Mouse (Mus musculus) heart, embryonic 13.5 days (tissue): ENCODE measurements at regions not wholly inside any gene's neighbourhood (a gene's known extent, or its start where the extent isn't known, plus 50 kb on each side); places are given as distances from the start of the nearest gene placed in this dataset.
A peak's percentile ranks its signal among the peaks of the same experiment; 100 is the strongest.

ENCODE experiments used
- ATAC-seq: fragments of 200-750 bp; cut with Nextera tagmentation; 2 replicates; pipeline ENCODE4 v1.8.0; 2017; ENCODE audit warnings: moderate TSS enrichment; ENCODE audit not compliant: insufficient number of reproducible peaks, low FRiP score, low TSS enrichment; ENCODE audit errors: extremely low read depth
- H3K27ac ChIP-seq: fragments of 300-500 bp; sonication (generic); replicated peaks from 2 replicates; pipeline ENCODE4 v1.5.1; 2015; ENCODE audit warnings: moderate library complexity, mild to moderate bottlenecking, inconsistent platforms
- H3K27me3 ChIP-seq: fragments of 300-500 bp; sonication (generic); replicated peaks from 2 replicates; pipeline ENCODE4 v1.6.1; 2015; ENCODE audit warnings: mild to moderate bottlenecking, inconsistent platforms
- H3K36me3 ChIP-seq: fragments of 300-500 bp; sonication (generic); 2 replicates; pipeline ENCODE4 v1.6.1; 2015; ENCODE audit warnings: mild to moderate bottlenecking, inconsistent platforms
- H3K4me1 ChIP-seq: fragments of 300-500 bp; sonication (generic); 2 replicates; pipeline ENCODE4 v1.6.1; 2015; ENCODE audit warnings: inconsistent platforms
- H3K4me2 ChIP-seq: fragments of 300-500 bp; sonication (generic); 2 replicates; pipeline ENCODE4 v1.6.1; 2015; ENCODE audit warnings: inconsistent platforms, mild to moderate bottlenecking, moderate library complexity
- H3K4me3 ChIP-seq: fragments of 300-500 bp; sonication (generic); 2 replicates; pipeline ENCODE4 v1.5.1; 2015; ENCODE audit warnings: moderate library complexity, mild to moderate bottlenecking, inconsistent platforms
- H3K9ac ChIP-seq: fragments of 300-500 bp; sonication (generic); 2 replicates; pipeline ENCODE4 v1.6.1; 2015; ENCODE audit warnings: inconsistent platforms, mild to moderate bottlenecking, moderate library complexity
- H3K9me3 ChIP-seq: fragments of 300-500 bp; sonication (generic); 2 replicates; pipeline ENCODE4 v1.6.1; 2016; ENCODE audit warnings: inconsistent platforms
- WGBS: fragments of 180-500 bp; shearing (Covaris S2); methylation state at CpG from one replicate; pipeline ENCODE4 v1.1.7; 2015; ENCODE audit warnings: mixed read lengths; 5-methylcytosine and 5-hydroxymethylcytosine counted together

- Histone ChIP-seq H3K27ac (no peak overlapping the region), H3K4me2 (no peak overlapping the region), H3K4me1 (no peaks in the 10 kb centered on the region), H3K9me3 (no peaks in the 10 kb centered on the region), H3K36me3 (no peaks in the 10 kb centered on the region), H3K27me3 (no peaks in the 10 kb centered on the region), H3K9ac (no peak overlapping the region), H3K4me3 (no peak overlapping the region)
- ATAC-seq = no peak
These were observed 244.9 kb upstream of the Xrcc4 start for GRCm38 (mm10) chr13:90334286-90334685.

- Histone ChIP-seq H3K36me3 (no peaks in the 10 kb centered on the region), H3K9me3 (no peaks in the 10 kb centered on the region), H3K27me3 (no peaks in the 10 kb centered on the region), H3K4me3 (no peak overlapping the region), H3K9ac (no peak overlapping the region), H3K27ac (no peak overlapping the region), H3K4me2 (no peak overlapping the region), H3K4me1 (no peaks in the 10 kb centered on the region)
- ATAC-seq = no peak
- 82% methylated on average over 3 of the region's 3 CpGs for WGBS
These were observed 235.8 kb upstream of the Xrcc4 start for GRCm38 (mm10) chr13:90325226-90325625.

DNA sequence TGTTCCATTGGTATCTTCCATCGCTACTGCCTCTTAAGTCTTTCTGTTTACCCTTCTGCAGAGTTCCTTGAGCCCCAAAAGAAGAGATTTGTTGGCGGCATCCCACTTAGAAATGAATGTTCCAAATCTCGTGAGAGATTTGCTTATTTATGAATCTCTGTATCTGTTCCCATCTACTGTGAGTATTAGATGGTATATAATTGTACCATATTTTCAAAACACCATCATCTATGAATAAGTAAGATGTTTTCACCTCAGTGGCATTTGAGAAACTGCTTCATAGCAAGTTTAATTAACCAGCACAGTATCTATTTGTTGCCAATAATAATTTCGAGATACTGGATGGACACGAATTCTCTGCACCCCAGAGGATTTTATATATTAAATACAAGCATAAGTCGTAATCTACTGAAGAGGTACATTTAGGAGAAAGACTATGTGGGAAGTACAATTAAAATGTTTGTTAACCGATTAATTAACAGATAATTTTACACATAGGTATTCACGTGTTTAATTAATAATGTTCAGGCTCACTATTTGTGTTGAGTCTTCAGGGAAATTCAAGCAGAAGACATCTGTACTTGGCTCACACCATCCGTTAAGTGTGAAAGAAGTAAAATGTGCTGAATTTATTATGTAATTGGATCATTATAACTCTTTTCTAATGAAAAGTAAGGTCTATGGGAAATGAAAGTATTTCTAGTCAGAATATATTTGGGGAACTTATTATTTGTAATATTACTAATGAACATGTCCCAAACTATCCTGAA is 224.0 kb upstream of the Xrcc4 start:
- H3K9me3 ChIP-seq = no peaks in the 10 kb centered on the region; the same call in 1 of the 2 replicates
- no peak for ATAC-seq
- WGBS = 82% methylated on average over 9 of the region's 9 CpGs
- no peak overlapping the region for H3K27ac ChIP-seq
- H3K4me3 ChIP-seq = no peak overlapping the region
- no peaks in the 10 kb centered on the region for H3K36me3 ChIP-seq
- no peak overlapping the region for H3K9ac ChIP-seq
- H3K27me3 ChIP-seq = no peaks in the 10 kb centered on the region
- no peaks in the 10 kb centered on the region for H3K4me1 ChIP-seq
- H3K4me2 ChIP-seq = no peak overlapping the region

GRCm38 (mm10) chr13:90310482-90310881 is 221.1 kb upstream of the Xrcc4 start:
- Histone ChIP-seq H3K9me3 (no peaks in the 10 kb centered on the region; the same call in 1 of the 2 replicates), H3K27me3 (no peaks in the 10 kb centered on the region), H3K36me3 (no peaks in the 10 kb centered on the region), H3K9ac (no peak overlapping the region), H3K4me1 (no peaks in the 10 kb centered on the region), H3K27ac (no peak overlapping the region), H3K4me2 (no peak overlapping the region), H3K4me3 (no peak overlapping the region)
- no peak for ATAC-seq

DNA sequence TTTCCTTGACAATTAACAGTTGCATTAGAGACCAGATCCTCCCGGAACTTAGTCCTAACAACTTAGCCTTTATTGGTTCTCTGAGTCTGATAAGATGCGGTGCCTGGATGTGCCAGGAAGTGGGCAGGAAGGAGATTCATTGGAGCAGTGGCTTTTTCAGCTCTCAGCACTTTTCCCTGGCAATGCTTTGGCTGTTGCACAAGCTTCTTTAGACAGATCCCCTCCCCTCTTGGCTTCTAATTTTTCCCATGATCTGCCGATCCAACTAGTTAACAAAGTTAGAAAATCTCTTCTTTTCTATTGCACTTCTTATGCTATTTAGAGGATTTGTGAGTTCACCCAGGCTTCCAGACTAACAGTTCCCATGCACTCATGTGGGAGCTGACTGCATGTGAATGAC is 211.1 kb upstream of the Xrcc4 start:
- no peaks in the 10 kb centered on the region for H3K36me3 ChIP-seq
- H3K27ac ChIP-seq = no peak overlapping the region
- no peak overlapping the region for H3K4me3 ChIP-seq
- H3K4me2 ChIP-seq = no peak overlapping the region
- no peak for ATAC-seq
- WGBS = 65% methylated on average over 3 of the region's 3 CpGs
- no peaks in the 10 kb centered on the region for H3K4me1 ChIP-seq
- no peaks in the 10 kb centered on the region for H3K9me3 ChIP-seq
- H3K27me3 ChIP-seq = no peaks in the 10 kb centered on the region
- no peak overlapping the region for H3K9ac ChIP-seq

GRCm38 (mm10) chr13:90294648-90295007 is 205.2 kb upstream of the Xrcc4 start:
- Histone ChIP-seq H3K27me3 (no peaks in the 10 kb centered on the region), H3K4me3 (no peak overlapping the region), H3K4me1 (no peaks in the 10 kb centered on the region), H3K27ac (no peak overlapping the region), H3K36me3 (no peaks in the 10 kb centered on the region), H3K9ac (no peak overlapping the region), H3K9me3 (no peaks in the 10 kb centered on the region), H3K4me2 (no peak overlapping the region)
- WGBS = 79% methylated on average over 5 of the region's 5 CpGs
- ATAC-seq = no peak

DNA sequence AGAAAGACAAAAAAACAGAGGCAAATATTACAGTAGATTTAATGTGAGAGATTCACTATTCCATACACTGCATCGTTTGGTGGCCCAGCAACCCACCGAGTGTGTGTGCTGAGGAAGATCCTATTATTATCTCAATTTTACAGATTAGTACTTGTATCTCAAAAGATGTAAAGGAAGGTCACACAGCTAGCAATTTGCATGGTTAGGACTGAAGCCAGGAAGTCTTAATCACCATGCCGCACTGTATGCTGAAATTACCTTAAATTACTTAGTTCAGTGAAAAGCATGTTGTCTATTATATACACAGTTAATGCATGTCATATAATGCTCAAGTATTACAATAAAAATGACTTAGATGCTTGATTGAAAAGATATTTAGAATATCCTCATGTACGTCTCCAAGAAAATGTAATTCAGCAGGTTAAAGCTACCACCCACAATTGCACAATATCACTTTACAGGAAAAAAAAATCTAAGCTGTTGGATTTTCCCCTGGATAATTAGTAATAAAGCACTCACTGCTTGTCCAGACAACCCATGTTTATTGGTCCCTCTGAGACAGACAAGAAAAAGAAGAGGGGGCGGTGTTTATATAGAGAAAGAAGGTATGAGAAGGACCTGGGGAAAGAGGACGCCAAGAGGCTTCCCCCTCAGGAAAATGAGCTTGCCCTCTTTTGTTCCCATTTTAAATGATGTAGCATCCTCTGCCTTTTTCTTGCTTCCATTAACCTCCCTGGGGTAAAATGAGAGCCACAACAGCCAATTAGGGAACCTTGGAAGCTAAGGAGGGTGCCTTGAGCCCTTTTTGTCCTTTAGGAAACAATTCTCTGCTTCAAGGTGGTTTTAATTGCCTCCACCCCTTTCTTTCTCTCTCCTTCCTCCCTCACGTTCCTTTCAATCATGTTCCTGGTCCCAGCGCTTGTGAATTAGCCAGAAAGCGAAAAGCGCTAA is 204.6 kb upstream of the Xrcc4 start:
- Histone ChIP-seq H3K27ac (no peak overlapping the region), H3K27me3 (no peaks in the 10 kb centered on the region), H3K4me3 (no peak overlapping the region), H3K4me1 (no peaks in the 10 kb centered on the region), H3K9me3 (no peaks in the 10 kb centered on the region), H3K36me3 (no peaks in the 10 kb centered on the region), H3K9ac (no peak overlapping the region), H3K4me2 (no peak overlapping the region)
- no peak for ATAC-seq
- WGBS = 68% methylated on average over 10 of the region's 10 CpGs

DNA sequence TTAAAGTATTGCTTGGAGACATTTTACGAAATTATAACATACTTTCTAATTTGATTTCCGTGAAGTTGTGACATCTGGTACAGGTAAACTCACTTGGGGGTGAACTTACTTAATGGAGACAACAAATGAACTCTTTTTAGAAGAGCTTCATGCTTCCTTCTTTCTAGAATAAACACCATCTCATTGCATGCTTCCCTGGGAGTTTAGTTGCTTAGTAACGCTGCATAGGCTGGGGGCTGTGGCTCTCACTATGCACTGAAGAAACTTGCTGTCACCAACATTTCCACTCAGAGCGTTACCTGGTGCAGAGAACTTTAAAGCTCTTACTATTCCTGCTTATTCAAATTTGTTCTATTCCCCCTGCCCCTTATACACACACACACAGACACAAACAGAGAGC is 203.5 kb upstream of the Xrcc4 start:
- no peaks in the 10 kb centered on the region for H3K9me3 ChIP-seq
- no peaks in the 10 kb centered on the region for H3K27me3 ChIP-seq
- WGBS = 64% methylated on average over 4 of the region's 4 CpGs
- H3K4me3 ChIP-seq = no peak overlapping the region
- H3K4me1 ChIP-seq = no peaks in the 10 kb centered on the region
- no peak for ATAC-seq
- H3K27ac ChIP-seq = no peak overlapping the region
- no peak overlapping the region for H3K4me2 ChIP-seq
- no peaks in the 10 kb centered on the region for H3K36me3 ChIP-seq
- H3K9ac ChIP-seq = no peak overlapping the region

DNA sequence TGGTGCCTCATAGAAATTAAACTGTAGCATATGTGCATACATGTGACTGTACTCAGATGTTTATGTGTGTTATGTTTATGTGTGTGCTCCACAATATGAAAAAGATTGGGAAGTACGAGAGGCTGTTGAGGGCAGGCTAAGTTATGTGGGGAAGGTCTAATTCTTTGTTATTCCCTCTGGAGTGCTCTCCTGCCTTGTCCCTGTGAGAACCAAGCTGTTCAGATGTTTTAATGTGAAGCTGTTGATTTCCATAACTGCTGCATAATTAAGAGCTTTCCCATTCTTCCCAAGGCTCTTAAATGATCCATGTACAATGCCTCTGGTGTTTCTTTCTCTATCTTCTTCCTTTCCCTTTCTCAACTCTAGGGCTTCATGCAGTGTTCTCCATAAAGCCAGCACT is 202.7 kb upstream of the Xrcc4 start:
- Histone ChIP-seq H3K27me3 (no peaks in the 10 kb centered on the region), H3K4me2 (no peak overlapping the region), H3K27ac (no peak overlapping the region), H3K4me3 (no peak overlapping the region), H3K9me3 (no peaks in the 10 kb centered on the region), H3K4me1 (no peaks in the 10 kb centered on the region), H3K36me3 (no peaks in the 10 kb centered on the region), H3K9ac (no peak overlapping the region)
- no peak for ATAC-seq
- WGBS = 82% methylated on average over 1 of the region's 1 CpGs

GRCm38 (mm10) chr13:90280976-90281375 is 191.6 kb upstream of the Xrcc4 start:
- Histone ChIP-seq H3K9ac (no peak overlapping the region), H3K27ac (no peak overlapping the region), H3K9me3 (peaks cover 5% of the 10 kb centered on the region; the same call in 1 of the 2 replicates), H3K36me3 (no peaks in the 10 kb centered on the region), H3K4me3 (no peak overlapping the region), H3K4me2 (no peak overlapping the region), H3K4me1 (peaks cover 14% of the 10 kb centered on the region), H3K27me3 (no peaks in the 10 kb centered on the region)
- no peak for ATAC-seq

- 47% methylated on average over 3 of the region's 3 CpGs for whole genome bisulfite sequencing
- no peak overlapping the region for H3K4me2 ChIP-seq
- H3K27ac ChIP-seq = peak overlapping the region; percentile 84
- no peak overlapping the region for H3K4me3 ChIP-seq
- H3K27me3 ChIP-seq = no peaks in the 10 kb centered on the region
- H3K4me1 ChIP-seq = peaks cover 14% of the 10 kb centered on the region
- no peaks in the 10 kb centered on the region for H3K36me3 ChIP-seq
- H3K9me3 ChIP-seq = no peaks in the 10 kb centered on the region
- no peak overlapping the region for H3K9ac ChIP-seq
- no peak for ATAC-seq
These were observed 190.5 kb upstream of the Xrcc4 start for GRCm38 (mm10) chr13:90279786-90280382.
